Mouse (Mus musculus): ENCODE data around the gene Prkcb.

DNA sequence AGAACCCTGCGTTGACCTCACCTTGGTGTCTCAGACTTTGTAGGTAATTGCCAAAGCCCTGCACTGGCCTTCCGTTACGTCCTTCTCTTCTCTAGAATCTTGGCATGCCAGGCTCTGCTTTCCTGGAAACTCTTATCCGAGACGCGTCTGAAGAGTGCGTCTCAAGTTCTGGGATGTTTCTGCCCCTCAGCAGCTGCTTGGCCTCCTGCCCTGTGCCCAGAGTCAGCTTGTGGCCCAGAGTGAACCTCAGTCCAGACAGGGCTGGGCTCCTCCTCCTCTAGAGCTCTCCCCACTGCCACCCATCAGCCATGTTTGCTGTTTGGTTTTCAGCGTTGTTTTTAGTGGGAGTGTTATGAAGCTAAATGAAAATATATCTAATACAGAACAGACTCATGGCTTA, 203.5 kb downstream of the Prkcb start:
- TF ChIP-seq CTCF (IDR thresholded peaks at IDR 0.05; ENCODE audit: low read depth, low read length) (no peak), EP300 (IDR thresholded peaks at IDR 0.05; ENCODE audit: insufficient read depth, low read depth, low read length) (no peak)
